Mouse (Mus musculus): Measurements from ENCODE around the gene Sox4.

Gene Sox4

DNA sequence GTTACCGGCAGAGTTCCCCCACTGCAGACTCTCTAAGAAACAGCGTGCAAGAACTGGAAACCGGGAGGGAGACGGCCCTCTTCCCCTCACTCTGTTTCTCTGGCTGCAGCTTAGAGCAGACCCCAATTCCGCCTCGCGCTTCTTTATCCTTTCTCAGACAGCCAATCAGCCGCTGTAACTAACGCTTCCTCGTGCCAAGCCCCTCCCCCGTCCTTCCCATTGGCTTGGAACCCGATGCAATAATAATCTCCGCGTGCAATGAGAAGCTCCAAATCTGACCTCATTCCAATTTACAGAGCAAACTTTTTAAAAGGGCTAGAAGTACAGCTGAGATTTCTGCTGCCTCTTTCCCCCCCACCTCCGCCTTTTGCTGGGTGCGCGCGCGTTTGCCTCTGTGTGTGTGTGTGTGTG is at the start of gene Sox4:
TSS of gene Sox4 (minus strand) at position 133 of the 411 bp plus-strand sequence.
- DNase-seq (ENCODE audit: low spot score), result peak; percentile 93

DNA sequence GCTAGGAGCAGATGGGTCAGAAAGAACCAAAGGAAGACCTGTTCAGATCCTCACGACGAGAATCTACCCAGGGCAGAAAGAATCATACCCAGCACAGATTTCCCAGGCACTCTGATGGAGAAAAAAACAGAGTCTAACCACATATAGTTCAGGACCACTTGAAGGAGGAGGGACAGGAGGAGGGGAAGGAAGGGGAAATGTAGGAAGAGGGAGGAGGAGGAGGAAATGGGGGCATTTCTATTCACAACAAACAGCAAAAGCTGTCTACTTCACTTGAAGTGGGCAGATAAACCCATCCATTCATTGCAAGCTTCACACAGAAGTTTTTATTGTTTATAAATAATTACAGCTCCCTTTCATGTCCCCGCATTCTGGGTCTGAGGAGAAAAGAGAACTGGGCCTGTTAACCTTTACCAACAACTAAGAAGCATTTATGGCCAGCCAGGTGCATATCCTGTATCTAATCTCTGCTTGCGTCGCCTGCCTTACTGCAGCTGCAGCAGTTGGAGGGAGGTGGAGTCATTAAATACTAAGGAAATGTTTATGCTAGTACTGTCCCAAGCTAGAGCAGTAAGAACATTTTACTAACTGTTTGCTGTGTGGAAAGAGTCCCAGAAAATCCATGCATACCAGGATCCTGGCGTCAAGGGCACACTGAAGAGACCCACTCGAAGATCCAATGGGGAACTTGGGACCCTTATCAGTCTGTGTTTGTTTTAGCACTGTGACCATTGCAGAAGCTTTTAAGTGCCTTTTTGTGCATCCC is 38.6 kb upstream of the Sox4 start:
- no peak for DNase-seq (ENCODE audit: low spot score)

DNA sequence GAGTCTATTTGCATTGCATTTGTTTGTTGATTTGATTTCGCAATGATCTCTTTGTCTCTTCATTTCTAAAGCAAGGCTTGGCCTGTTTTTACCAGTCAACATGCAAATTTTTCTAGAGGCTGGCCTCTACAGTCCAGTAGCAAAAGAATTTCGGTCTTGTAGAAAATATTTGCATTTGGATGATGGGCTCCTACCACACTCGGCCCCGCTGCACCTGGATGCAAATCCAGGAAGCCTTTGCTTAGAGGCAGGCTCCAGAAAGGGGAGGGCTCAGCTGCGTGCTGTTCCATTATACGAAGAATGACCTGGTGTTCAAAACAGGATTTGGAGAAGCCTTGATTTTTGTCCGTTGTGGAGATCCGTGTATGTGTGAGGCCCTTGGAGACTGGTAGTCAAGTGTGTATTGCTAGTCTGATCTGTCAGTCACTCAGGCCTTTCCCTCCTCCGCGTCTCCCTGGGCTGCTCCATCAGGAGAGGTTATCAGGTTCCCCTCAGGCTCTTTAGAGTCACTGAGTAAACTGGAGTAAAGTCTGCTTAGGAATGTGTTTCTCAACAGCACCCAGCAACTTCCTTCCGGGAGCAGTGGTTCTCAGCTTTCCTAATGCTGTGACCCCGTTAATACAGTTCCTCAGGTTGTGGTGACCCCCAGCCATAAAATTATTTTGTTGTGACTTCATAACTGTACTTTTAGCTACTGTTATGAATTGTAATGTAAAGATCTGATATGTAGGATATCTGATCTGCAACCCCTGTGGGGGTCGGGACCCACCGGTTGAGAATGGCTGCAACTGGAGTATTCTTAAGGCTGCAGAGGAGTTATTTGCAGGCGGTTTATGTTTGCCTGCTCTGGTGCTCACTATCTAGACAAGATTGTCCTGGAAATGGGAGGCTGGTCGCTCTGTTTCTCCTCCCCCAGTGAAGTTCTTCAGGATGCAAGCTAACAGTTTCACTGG is 35.5 kb upstream of the Sox4 start:
- DNase-seq (ENCODE audit: low spot score), result no peak

DNA sequence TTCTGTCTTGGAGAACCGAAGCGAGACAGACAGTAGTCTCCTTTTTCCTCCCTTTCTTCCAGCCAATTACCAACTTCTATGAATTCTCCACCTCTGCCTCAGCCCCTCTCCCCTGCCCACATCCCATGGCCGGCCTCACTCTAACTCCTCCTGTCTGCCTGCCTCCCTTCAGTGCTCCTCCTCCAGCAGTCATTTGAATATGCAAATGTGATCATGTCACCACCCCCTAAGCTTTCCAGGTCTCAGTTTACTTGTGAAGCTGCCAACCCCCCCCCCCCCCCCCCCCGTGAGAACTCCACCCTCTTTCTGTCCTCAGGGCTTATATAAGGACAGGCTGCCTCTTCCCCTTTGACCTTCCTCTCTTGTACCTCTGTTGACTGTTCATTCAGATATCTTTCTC is 27.2 kb upstream of the Sox4 start:
- no peak for DNase-seq (ENCODE audit: low spot score)

- DNase-seq (ENCODE audit: low spot score), result no peak
Observed at GRCm38 (mm10) chr13:28975011-28975410, 21.5 kb upstream of the Sox4 start.

GRCm38 (mm10) chr13:28974597-28974996 is 21.1 kb upstream of the Sox4 start:
- peak; percentile 66 for DNase-seq (ENCODE audit: low spot score)

DNA sequence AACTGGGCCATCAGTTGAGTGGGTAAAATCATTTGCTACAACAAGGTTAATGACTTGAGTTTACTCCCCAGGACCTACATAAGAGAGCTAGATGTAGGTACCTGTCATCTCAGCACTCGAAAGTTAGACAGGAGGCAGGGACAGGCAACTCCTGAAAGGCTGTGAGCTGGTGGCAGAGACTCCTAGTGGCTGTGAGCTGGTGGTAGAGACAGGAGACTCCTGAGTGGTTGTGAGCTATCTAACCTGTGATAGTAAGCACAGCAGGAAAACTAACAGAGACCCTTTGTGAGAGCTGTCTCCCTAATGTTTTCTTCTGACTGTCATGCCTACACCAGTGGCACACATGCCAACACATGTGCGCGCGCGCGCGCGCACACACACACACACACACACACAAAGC is 7.4 kb upstream of the Sox4 start:
- no peak for DNase-seq (ENCODE audit: low spot score)

- peak; percentile 81 for DNase-seq (ENCODE audit: low spot score)
Observed at GRCm38 (mm10) chr13:28959458-28959978, 6.0 kb upstream of the Sox4 start.

DNA sequence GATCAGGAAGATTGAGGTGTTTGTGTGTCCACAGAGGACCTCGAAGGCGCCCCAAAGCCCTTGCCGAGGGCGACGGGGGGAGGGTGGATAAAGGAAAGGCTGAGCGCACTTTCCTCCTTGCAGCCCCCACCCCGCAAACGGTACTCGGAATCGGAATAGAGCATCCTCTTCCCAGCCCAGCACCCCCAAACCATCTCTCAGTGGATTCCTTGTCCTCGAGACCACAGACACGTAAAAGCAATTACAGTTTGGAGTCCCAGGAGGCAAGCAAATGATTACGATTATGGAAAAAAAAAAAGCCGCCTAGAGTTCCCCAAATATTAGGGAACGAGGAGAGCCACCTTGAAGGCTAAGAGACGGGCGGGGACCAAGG is 5.5 kb upstream of the Sox4 start:
- no peak for DNase-seq (ENCODE audit: low spot score)

DNA sequence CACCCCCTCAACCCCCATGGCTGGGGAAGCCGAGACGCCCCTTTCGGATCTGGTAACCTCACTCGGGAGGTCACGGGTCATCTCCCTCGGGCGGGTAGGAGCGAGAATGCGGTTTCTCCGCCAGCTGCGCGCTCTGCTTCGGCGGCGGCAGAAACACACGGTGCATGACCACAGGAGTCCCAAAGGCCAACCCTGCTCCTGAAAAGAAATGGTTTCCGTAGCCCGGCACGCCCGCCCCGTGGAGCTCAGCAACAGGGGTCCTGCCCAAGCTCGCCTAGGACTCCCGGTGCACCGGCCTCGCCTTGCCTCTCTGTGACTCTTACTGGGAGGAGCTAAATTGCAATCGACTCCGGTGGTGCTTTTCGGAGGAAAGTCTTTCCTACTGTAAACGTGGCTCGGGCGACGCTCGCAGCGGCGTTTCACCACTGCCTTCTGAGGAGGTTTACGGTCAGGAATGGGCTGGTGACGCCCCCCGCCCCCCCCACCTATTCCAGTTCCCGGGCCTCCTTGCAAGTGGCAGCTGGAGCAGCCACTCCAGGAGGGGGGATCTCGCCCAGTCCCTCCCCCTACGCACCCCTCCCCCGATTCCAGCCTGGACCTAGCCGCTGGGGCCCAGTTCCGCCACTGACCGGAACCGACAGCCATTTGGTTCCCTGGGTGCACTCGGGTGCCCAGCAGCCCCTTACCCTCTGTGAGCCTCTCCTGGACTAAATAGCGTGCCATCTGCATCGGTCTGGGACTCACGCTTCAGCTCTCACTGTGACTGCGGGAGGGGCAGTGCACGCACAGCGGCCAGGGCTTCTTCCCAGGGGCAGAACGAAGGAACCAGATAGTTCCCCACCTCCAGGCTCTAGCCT is 4.9 kb upstream of the Sox4 start:
- DNase-seq (ENCODE audit: low spot score), result peak; percentile 65

DNA sequence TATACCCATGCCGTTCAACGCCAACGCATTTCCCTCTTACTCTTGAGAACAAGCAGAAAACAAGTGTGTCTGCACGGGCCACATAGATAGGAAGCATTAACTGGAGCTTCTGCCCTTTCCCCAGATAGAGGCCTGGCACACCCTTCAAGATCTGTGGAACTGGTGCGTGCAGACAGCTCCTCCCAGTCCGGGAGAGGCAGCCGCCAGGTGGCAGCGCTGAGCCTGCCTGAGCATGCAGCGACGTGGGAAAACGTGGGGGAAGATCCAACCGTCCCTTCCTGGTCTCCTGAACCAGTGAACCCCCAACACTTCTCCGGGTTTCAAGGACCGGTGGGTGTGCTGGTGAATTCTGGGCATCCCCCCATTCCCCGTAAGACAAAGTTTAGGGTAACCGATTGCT is 4.3 kb upstream of the Sox4 start:
- peak; percentile 97 for DNase-seq (ENCODE audit: low spot score)

GRCm38 (mm10) chr13:28952576-28953571 is 639 bp downstream of the Sox4 start:
- peak; percentile 54 for DNase-seq (ENCODE audit: low spot score)

GRCm38 (mm10) chr13:28951691-28952575 is 1.6 kb downstream of the Sox4 start:
- peak; percentile 14 for DNase-seq (ENCODE audit: low spot score)

GRCm38 (mm10) chr13:28950623-28951491 is 2.7 kb downstream of the Sox4 start:
- peak; percentile 32 for DNase-seq (ENCODE audit: low spot score)

GRCm38 (mm10) chr13:28950266-28950622 is 3.3 kb downstream of the Sox4 start:
- no peak for DNase-seq (ENCODE audit: low spot score)

DNA sequence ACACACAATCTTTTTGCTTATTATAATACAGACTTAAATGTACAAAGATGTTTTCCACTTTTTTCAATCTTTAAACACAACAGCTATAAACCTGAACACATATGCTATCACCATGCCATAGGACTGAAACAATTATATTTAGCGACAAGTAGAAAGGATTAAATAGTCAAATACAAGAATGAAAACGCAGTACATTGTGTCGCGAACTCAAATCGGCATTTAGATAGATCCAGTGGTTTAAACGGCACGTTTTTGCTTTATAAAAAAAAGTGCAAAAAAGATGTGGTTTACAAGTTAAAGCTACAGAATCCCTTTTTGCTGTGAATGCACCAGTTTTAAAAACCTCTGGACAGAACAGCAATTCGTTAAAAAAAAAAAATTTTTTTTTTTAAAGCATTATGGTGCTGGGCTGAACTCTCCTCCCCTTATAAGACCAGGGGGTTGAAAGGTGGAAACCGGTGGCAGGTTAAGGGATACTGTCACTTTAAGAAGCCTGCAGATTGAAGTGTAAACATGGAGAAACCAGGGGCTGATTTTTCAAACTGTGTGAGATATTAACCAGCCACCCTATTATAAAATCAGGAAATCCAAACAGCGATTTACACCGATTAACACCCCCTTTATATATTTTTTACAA is 4.1 kb downstream of the Sox4 start:
- DNase-seq (ENCODE audit: low spot score), result no peak

DNA sequence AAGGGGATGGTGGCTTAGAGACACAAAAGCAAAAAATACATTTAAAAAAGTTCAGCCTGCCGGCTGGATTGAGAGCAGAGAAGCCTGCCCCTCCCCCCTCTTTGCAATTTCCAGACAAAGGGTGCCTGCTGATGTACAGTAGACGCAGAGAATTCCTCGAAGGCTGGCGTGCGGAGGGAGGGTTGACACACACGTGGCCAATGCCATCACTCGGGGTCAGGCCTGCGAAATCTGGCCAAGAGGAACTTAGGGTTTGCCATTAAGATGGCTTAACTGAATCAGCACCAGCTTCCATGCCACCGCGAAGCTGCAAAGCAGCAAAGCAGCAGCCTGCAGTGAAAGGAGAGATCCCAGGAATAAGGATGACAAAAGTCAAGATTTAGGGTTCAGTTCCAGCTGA is 5.0 kb downstream of the Sox4 start:
- DNase-seq (ENCODE audit: low spot score), result peak; percentile 25

- DNase-seq (ENCODE audit: low spot score), result no peak
Observed at GRCm38 (mm10) chr13:28947740-28948441, 5.6 kb downstream of the Sox4 start.
